7 mouse cellular contexts compared by ENCODE assay signal in the genomic region with DNA sequence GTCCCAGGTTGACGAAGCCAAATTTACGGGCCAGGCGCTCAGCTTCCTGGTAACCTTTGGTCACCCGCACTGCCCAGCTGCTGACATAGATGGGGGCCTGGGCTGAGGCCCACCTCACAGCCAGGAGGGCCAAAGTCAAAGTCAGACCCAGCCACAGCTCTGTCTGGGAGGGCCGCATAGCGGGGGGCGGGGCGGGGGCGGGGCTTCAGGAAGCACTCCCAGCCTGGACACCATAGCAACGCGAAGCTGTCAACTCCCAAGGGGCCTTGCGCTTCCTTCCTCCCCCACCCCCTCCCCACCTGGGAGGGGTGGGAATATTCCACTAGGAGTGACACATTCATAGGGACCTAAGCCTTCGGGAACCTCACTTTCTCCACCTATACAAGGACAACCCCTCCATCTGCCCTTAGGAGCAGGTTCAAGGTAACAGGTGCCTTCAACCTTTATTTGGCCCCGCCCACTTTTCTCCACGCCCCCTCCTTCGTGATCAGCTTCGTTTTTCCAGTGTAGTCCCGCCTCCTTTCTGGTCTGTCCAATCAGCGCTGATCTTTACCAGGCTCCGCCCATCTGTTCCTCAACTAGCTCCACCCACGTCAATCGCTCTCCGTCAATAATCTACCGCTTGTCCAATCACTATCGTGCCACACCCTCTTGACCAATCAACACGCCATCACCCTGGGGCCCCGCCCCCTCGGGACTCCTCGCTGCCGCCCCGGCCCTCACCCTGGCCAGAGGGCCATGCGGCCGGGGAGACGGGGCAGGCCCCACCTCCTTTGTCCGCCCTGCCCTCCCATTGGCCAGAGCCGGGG. TPM values are rescaled to one million over a fixed set of nuclear protein-coding genes. Genes with fewer than 3 reads are reported as not detected.
DNase-seq lines count a peak whose midpoint lies in the region; ATAC-seq lines count a peak whose summit lies in the region.

TSS of gene Pcsk4 (minus strand) at position 226 of the 809 bp plus-strand sequence.
TSS of gene Reep6 (plus strand) at position 681 of the 809 bp plus-strand sequence.

- peak; percentile 94 for ATAC-seq in intestine, embryonic 14.5 days (replicated peaks; ENCODE audit: low FRiP score, low TSS enrichment, low read depth)

- intact Hi-C loops in left cerebral cortex, postnatal 14 days (cut with DNase I), result no loop called here

- DNase-seq in adrenal gland, adult 18-20 months (ENCODE audit: low spot score in 2 of 2), result peak; percentile 87 to 88
- DNase-seq in embryo, embryonic 11 days, result peak; percentile 98
- DNase-seq in gastrocnemius, postnatal 25 days, result peak; percentile 98
- peak; percentile 99 for DNase-seq in intestine, embryonic 14.5 days (ENCODE audit: low spot score)
- peak; percentile 94 to 99 for DNase-seq in left cerebral cortex, postnatal 14 days (ENCODE audit: low spot score in 2 of 2)
- peak; percentile 98 for DNase-seq in midbrain, embryonic 10.5 days (ENCODE audit: low spot score)
- DNase-seq in right cerebral cortex, postnatal 4 days, result peak; percentile 94

- 0 out of 2 replicates have a peak, but pooled peaks cover 3% of the 10 kb centered on the region for H3K27me3 ChIP-seq in intestine, embryonic 14.5 days (replicated peaks; ENCODE audit: control insufficient read depth, insufficient read depth, low read length)
- peaks cover 67% of the 10 kb centered on the region for H3K27me3 ChIP-seq in midbrain, embryonic 10.5 days (ENCODE audit: low read depth, poor library complexity, severe bottlenecking)

- H3K9me3 ChIP-seq in intestine, embryonic 14.5 days (ENCODE audit: control insufficient read depth, low read length), result no peaks in the 10 kb centered on the region
- H3K9me3 ChIP-seq in midbrain, embryonic 10.5 days (replicated peaks), result no peaks in the 10 kb centered on the region

- no peak within 1 kb of the TSS for H3K27ac ChIP-seq in intestine, embryonic 14.5 days (ENCODE audit: low read depth)
- peak within 1 kb of the TSS; percentile 77 for H3K27ac ChIP-seq in midbrain, embryonic 10.5 days (replicated peaks)

- 4% methylated on average over 36 of the region's 36 CpGs for WGBS in intestine, embryonic 14.5 days
- WGBS in midbrain, embryonic 10.5 days, result 4% methylated on average over 36 of the region's 36 CpGs

- H3K4me1 ChIP-seq in intestine, embryonic 14.5 days (replicated peaks; ENCODE audit: control insufficient read depth, insufficient read depth, low read length), result peaks cover 21% of the 10 kb centered on the region
- H3K4me1 ChIP-seq in midbrain, embryonic 10.5 days, result peaks cover 50% of the 10 kb centered on the region

- peak within 1 kb of the TSS; percentile 94 for H3K4me2 ChIP-seq in intestine, embryonic 14.5 days (ENCODE audit: low read length)

- peak within 1 kb of the TSS; percentile 46 for H3K9ac ChIP-seq in intestine, embryonic 14.5 days (ENCODE audit: low read length)

- H3K36me3 ChIP-seq in intestine, embryonic 14.5 days (ENCODE audit: control insufficient read depth, insufficient read depth, low read length), result no peaks in the 10 kb centered on the region
- no peaks in the 10 kb centered on the region for H3K36me3 ChIP-seq in midbrain, embryonic 10.5 days

- H3K4me3 ChIP-seq in intestine, embryonic 14.5 days (ENCODE audit: low read depth, low read length), result peak within 1 kb of the TSS; percentile 46
- peak within 1 kb of the TSS; percentile 62 for H3K4me3 ChIP-seq in midbrain, embryonic 10.5 days

RNA-seq across cellular contexts. Expression of gene Pcsk4, which starts in this region (rescaled TPM):
- 1 to 10 TPM; 1.6 to 3.1 TPM for total RNA-seq in adrenal gland, adult 18-20 months (2021)
- 1 to 10 TPM in 1 of 2 experiments, under 1 TPM in 1; 0.84 to 1.1 TPM for total RNA-seq in gastrocnemius, postnatal 25 days (2021)
- 6.8 and 7.3 TPM in 2 replicates for polyA plus RNA-seq in intestine, embryonic 14.5 days (2014; fragmentation: Nextera tagmentation; extraction: Ambion mirVana)
- total RNA-seq in left cerebral cortex, postnatal 14 days (2021), result 1 to 10 TPM; 4.9 to 5.7 TPM
- 3.3 and 4.2 TPM in 2 replicates for polyA plus RNA-seq in midbrain, embryonic 10.5 days (2016; fragmentation: Nextera tagmentation; extraction: Ambion mirVana)

RNA-seq across cellular contexts. Expression of gene Reep6, which starts in this region (rescaled TPM):
- total RNA-seq in adrenal gland, adult 18-20 months (2021), result 10 to 100 TPM; 10.2 to 20.8 TPM
- 1 to 10 TPM; 1.1 to 2.8 TPM for total RNA-seq in gastrocnemius, postnatal 25 days (2021)
- 42.4 and 58.1 TPM in 2 replicates for polyA plus RNA-seq in intestine, embryonic 14.5 days (2014; fragmentation: Nextera tagmentation; extraction: Ambion mirVana)
- total RNA-seq in left cerebral cortex, postnatal 14 days (2021), result 10 to 100 TPM in 1 of 2 experiments, 1 to 10 TPM in 1; 8.6 to 10.1 TPM
- polyA plus RNA-seq in midbrain, embryonic 10.5 days (2016; fragmentation: Nextera tagmentation; extraction: Ambion mirVana), result 9.1 and 11.5 TPM in 2 replicates
